Mouse (Mus musculus): Measurements from ENCODE around the gene Rngtt. TPM values are rescaled to one million over a fixed set of nuclear protein-coding genes. Genes with fewer than 3 reads are reported as not detected.

Rngtt gene
- polyA plus RNA-seq, 1 experiment, result 3.4 TPM

DNA sequence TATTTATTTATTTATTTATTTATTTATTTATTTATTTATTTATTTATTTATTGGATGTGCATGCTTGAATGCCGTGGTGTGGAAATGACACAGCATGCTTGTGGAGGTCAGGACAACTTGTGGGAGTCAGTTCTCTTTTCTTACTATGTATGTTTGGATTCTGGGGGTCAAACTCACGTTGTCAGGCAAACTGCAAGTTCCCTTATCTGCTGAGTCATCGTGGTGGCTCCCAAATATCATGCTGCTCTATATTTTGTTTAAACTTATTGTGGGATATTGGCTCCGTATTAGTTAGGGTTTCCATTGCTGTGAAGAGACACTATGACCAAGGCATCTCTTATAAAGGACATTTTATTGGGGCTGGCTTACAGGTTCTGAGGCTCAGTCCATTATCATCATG lies 21.0 kb downstream of the Rngtt start:
- no peaks in the 10 kb centered on the region for H3K27me3 ChIP-seq (replicated peaks; ENCODE audit: control insufficient read depth, insufficient read depth, low read length)
- WGBS, result 97% methylated on average over 4 of the region's 4 CpGs
- H3K36me3 ChIP-seq (ENCODE audit: control insufficient read depth, insufficient read depth, low read length), result peaks cover 4% of the 10 kb centered on the region
- no peak for DNase-seq
- no peak for TF ChIP-seq CTCF (conservative IDR thresholded peaks at IDR 0.05; ENCODE audit: insufficient read depth, insufficient read length, low read depth, low read length)
- TF ChIP-seq POLR2A (IDR thresholded peaks at IDR 0.05; ENCODE audit: low read depth, low read length), result no peak
- no peaks in the 10 kb centered on the region for H3K4me1 ChIP-seq (ENCODE audit: control insufficient read depth, insufficient read depth, low read length)
- H3K27ac ChIP-seq (ENCODE audit: insufficient read depth, low read depth, low read length), result no peak overlapping the region
- H3K4me3 ChIP-seq (ENCODE audit: insufficient read depth, low read depth, low read length), result no peak overlapping the region

DNA sequence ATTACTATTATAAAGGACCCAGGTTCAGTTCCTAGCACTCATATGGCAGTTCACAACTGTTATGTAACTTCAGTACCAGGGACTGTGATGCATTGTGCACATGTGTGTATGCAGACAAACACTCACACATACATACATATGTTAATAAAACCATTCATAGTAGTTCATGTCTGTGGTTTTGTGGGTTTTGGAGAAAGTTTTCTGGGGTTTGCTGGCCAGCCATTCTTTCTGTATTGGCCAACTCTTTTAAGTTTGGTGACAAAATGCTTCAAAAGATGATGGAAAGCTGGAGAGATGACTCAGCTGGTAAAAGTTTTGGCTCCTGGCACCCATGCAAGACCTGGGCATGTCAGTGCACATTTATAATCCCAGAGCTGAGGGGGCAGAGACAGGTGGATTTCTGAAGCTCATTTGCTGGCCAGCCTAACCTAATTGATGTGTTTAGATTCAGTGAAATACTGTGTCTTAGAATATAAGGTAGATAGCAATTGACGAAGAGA lies 22.9 kb downstream of the Rngtt start:
- H3K36me3 ChIP-seq (ENCODE audit: control insufficient read depth, insufficient read depth, low read length), result peaks cover 4% of the 10 kb centered on the region
- no peak for DNase-seq
- no peaks in the 10 kb centered on the region for H3K27me3 ChIP-seq (replicated peaks; ENCODE audit: control insufficient read depth, insufficient read depth, low read length)
- no peak overlapping the region for H3K4me3 ChIP-seq (ENCODE audit: insufficient read depth, low read depth, low read length)
- no peak for TF ChIP-seq POLR2A (IDR thresholded peaks at IDR 0.05; ENCODE audit: low read depth, low read length)
- no peak for TF ChIP-seq CTCF (conservative IDR thresholded peaks at IDR 0.05; ENCODE audit: insufficient read depth, insufficient read length, low read depth, low read length)
- 96% methylated on average over 1 of the region's 1 CpGs for WGBS
- no peaks in the 10 kb centered on the region for H3K4me1 ChIP-seq (ENCODE audit: control insufficient read depth, insufficient read depth, low read length)
- no peak overlapping the region for H3K27ac ChIP-seq (ENCODE audit: insufficient read depth, low read depth, low read length)

DNA sequence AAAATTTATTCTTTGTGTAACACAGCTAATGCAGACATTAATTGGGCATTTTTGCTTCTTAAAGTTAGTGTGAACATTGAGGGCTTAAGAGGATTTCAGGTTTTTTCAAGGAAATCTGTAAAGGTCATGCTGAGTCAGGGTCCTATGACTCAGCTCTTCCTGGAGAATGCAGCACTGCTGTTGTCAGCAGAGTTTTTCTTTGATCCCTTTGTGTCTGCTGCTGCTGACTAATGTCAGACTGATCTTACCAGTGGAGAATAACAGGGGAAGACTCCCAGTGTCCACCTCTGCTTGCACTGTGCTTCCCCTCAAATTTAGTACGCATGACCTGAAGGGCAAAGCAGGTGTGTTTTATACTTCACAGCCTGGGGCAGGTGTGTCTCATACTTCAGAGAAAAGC lies 27.9 kb downstream of the Rngtt start:
- Histone ChIP-seq H3K4me3 (ENCODE audit: insufficient read depth, low read depth, low read length) (no peak overlapping the region), H3K36me3 (ENCODE audit: control insufficient read depth, insufficient read depth, low read length) (peaks cover 2% of the 10 kb centered on the region; the same call in 1 of the 2 replicates), H3K27me3 (replicated peaks; ENCODE audit: control insufficient read depth, insufficient read depth, low read length) (no peaks in the 10 kb centered on the region), H3K4me1 (ENCODE audit: control insufficient read depth, insufficient read depth, low read length) (no peaks in the 10 kb centered on the region), H3K27ac (ENCODE audit: insufficient read depth, low read depth, low read length) (no peak overlapping the region)
- DNase-seq, result no peak
- TF ChIP-seq CTCF (conservative IDR thresholded peaks at IDR 0.05; ENCODE audit: insufficient read depth, insufficient read length, low read depth, low read length) (no peak), POLR2A (IDR thresholded peaks at IDR 0.05; ENCODE audit: low read depth, low read length) (no peak)
- WGBS, result 97% methylated on average over 1 of the region's 1 CpGs

DNA sequence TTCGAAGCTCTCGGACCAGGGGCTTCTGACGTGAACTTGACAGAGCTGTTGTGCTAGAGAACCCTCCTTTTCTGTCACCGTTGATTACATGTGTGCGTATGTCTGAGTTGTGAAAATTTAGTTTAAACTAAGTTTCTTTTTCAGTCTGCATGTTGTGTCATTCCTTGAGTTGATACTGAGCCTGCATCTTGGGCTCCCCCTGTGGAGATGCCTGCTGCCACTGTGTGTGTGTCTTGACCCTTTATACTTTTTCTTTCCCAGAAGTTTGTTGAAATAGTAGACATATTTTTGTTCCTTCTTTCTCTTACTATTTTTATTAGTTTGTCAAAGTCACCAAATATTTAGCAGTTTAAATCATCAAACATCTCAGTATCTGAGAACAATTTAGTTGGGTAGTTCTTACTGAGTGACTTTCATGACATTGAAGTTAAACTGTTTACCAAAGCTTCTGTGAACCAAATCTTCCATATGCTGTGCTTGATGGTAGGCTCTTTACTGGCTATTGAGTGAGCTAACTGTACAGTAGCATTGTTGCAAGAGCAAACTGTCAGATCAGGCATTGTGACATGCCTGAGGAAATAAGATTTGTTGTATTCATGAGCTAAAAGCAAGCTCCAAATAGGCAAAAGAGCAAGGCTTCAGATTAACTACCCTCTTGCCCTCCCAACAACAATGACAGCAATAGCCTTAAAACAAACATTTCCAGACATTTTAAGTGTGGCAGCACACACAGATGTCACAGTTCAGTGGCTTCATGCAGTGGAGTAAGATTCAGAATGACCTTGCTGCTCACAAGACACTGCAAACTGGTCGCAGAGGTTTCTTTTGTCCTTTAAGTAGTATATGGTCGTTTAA lies 33.0 kb downstream of the Rngtt start:
- peaks cover 2% of the 10 kb centered on the region for H3K36me3 ChIP-seq (ENCODE audit: control insufficient read depth, insufficient read depth, low read length)
- H3K4me1 ChIP-seq (ENCODE audit: control insufficient read depth, insufficient read depth, low read length), result no peaks in the 10 kb centered on the region
- no peak overlapping the region for H3K27ac ChIP-seq (ENCODE audit: insufficient read depth, low read depth, low read length)
- WGBS, result 82% methylated on average over 7 of the region's 7 CpGs
- peak; percentile 2 for DNase-seq
- no peaks in the 10 kb centered on the region for H3K27me3 ChIP-seq (replicated peaks; ENCODE audit: control insufficient read depth, insufficient read depth, low read length)
- H3K4me3 ChIP-seq (ENCODE audit: insufficient read depth, low read depth, low read length), result no peak overlapping the region
- TF ChIP-seq CTCF (conservative IDR thresholded peaks at IDR 0.05; ENCODE audit: insufficient read depth, insufficient read length, low read depth, low read length) (no peak), POLR2A (IDR thresholded peaks at IDR 0.05; ENCODE audit: low read depth, low read length) (no peak)

DNA sequence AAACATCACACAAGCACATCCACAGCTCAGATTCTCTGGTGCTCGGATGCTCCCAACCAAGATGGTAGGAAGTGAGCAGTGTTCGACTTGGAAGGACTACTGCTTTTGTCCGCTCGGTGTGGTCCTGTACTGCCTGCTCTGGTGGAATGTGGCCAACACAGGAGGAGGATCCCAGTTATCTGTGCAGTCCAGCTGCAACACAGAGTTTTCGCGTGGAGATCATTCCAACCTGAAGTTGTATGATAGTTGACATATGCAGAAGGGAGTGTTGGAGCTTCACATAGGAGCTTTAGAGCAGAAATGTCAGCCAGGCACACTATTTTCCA lies 33.6 kb downstream of the Rngtt start:
- no peak for TF ChIP-seq CTCF (conservative IDR thresholded peaks at IDR 0.05; ENCODE audit: insufficient read depth, insufficient read length, low read depth, low read length)
- TF ChIP-seq POLR2A (IDR thresholded peaks at IDR 0.05; ENCODE audit: low read depth, low read length), result no peak
- 76% methylated on average over 6 of the region's 6 CpGs for WGBS
- Histone ChIP-seq H3K4me3 (ENCODE audit: insufficient read depth, low read depth, low read length) (no peak overlapping the region), H3K4me1 (ENCODE audit: control insufficient read depth, insufficient read depth, low read length) (no peaks in the 10 kb centered on the region), H3K27ac (ENCODE audit: insufficient read depth, low read depth, low read length) (no peak overlapping the region), H3K27me3 (replicated peaks; ENCODE audit: control insufficient read depth, insufficient read depth, low read length) (no peaks in the 10 kb centered on the region), H3K36me3 (ENCODE audit: control insufficient read depth, insufficient read depth, low read length) (peaks cover 2% of the 10 kb centered on the region)
- DNase-seq, result no peak

DNA sequence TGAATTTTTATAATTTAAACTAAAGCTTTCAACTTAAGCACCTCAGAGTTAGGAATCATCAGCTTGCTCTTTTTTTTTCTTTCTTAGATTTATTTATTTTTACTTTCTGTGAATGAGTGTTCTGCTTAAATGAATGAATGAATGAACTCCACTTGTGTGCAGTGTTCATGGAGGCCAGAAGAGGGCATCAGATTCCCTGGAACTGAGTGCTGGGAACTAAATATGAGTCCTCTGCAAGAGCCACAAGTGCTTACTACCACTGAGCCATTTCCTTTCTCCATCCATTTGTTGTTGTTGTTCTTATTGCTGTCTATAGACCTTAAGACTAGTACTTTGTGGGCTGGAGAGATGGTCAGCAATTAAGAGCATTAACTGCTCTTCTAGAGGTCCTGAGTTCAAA lies 53.3 kb downstream of the Rngtt start:
- TF ChIP-seq POLR2A (IDR thresholded peaks at IDR 0.05; ENCODE audit: low read depth, low read length) (no peak), CTCF (conservative IDR thresholded peaks at IDR 0.05; ENCODE audit: insufficient read depth, insufficient read length, low read depth, low read length) (no peak)
- H3K27me3 ChIP-seq (replicated peaks; ENCODE audit: control insufficient read depth, insufficient read depth, low read length), result no peaks in the 10 kb centered on the region
- DNase-seq, result no peak
- H3K36me3 ChIP-seq (ENCODE audit: control insufficient read depth, insufficient read depth, low read length), result no peaks in the 10 kb centered on the region
- H3K4me3 ChIP-seq (ENCODE audit: insufficient read depth, low read depth, low read length), result no peak overlapping the region
- no peaks in the 10 kb centered on the region for H3K4me1 ChIP-seq (ENCODE audit: control insufficient read depth, insufficient read depth, low read length)
- H3K27ac ChIP-seq (ENCODE audit: insufficient read depth, low read depth, low read length), result no peak overlapping the region

DNA sequence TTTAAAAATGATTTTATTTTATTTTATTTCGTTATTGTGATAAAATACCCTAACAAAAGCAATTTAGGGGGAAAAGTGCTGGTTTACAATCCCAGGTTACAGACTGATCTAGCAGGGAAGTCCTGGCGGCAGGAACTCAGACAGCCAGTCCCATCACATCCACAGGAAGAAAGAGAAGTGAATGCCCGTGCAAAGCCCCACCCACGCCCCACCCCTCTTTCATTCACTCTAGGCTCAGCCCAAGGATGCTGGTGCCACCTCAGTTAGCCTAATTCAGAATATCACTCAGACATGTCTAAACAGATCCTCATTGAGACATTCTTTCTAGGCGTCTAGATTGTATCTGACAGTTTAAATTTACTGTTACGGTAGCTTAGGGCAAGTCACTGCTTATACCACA lies 64.8 kb downstream of the Rngtt start:
- TF ChIP-seq CTCF (conservative IDR thresholded peaks at IDR 0.05; ENCODE audit: insufficient read depth, insufficient read length, low read depth, low read length) (no peak), POLR2A (IDR thresholded peaks at IDR 0.05; ENCODE audit: low read depth, low read length) (no peak)
- Histone ChIP-seq H3K4me3 (ENCODE audit: insufficient read depth, low read depth, low read length) (no peak overlapping the region), H3K36me3 (ENCODE audit: control insufficient read depth, insufficient read depth, low read length) (no peaks in the 10 kb centered on the region), H3K4me1 (ENCODE audit: control insufficient read depth, insufficient read depth, low read length) (peaks cover 5% of the 10 kb centered on the region; the same call in 1 of the 2 replicates), H3K27me3 (replicated peaks; ENCODE audit: control insufficient read depth, insufficient read depth, low read length) (no peaks in the 10 kb centered on the region), H3K27ac (ENCODE audit: insufficient read depth, low read depth, low read length) (no peak overlapping the region)
- 76% methylated on average over 6 of the region's 6 CpGs for WGBS
- DNase-seq, result no peak

Measured in kidney, adult 2 months (tissue).